Mouse (Mus musculus): ENCODE measurements around the gene Mlec. TPM values are rescaled to one million over a fixed set of nuclear protein-coding genes. Genes with fewer than 3 reads are reported as not detected.

The Mlec gene
- polyA plus RNA-seq (2015; fragmentation: Nextera tagmentation; extraction: Ambion mirVana), result 50.7 and 55.8 TPM in 2 replicates

- Histone ChIP-seq H3K9ac (ENCODE audit: low read length) (peak within 1 kb of the TSS; percentile 98), H3K4me3 (ENCODE audit: low read length) (peak within 1 kb of the TSS; percentile 84), H3K36me3 (ENCODE audit: control insufficient read depth, insufficient read depth) (no peaks in the 10 kb centered on the region), H3K9me3 (replicated peaks; ENCODE audit: control insufficient read depth, low read length) (no peaks in the 10 kb centered on the region), H3K27ac (ENCODE audit: low read length) (peak within 1 kb of the TSS; percentile 96), H3K4me1 (ENCODE audit: control insufficient read depth, insufficient read depth, low read length) (peaks cover 43% of the 10 kb centered on the region), H3K4me2 (ENCODE audit: low read depth, low read length) (peak within 1 kb of the TSS; percentile 81), H3K27me3 (ENCODE audit: control insufficient read depth, insufficient read depth, low read length) (no peaks in the 10 kb centered on the region)
- peak; percentile 98 for ATAC-seq (replicated peaks; ENCODE audit: extremely low read depth, insufficient read depth, low FRiP score)
- under 1% methylated on average over 75 of the region's 78 CpGs for WGBS
Measured at GRCm38 (mm10) chr5:115158040-115158983, at the start of gene Mlec. Gene Mlec, minus strand, starts transcription at chr5:115158179.

- no peak for ATAC-seq (replicated peaks; ENCODE audit: extremely low read depth, insufficient read depth, low FRiP score)
- H3K36me3 ChIP-seq (ENCODE audit: control insufficient read depth, insufficient read depth), result no peaks in the 10 kb centered on the region
- no peak overlapping the region for H3K4me2 ChIP-seq (ENCODE audit: low read depth, low read length)
- H3K4me3 ChIP-seq (ENCODE audit: low read length), result no peak overlapping the region
- no peaks in the 10 kb centered on the region for H3K9me3 ChIP-seq (replicated peaks; ENCODE audit: control insufficient read depth, low read length)
- no peak overlapping the region for H3K9ac ChIP-seq (ENCODE audit: low read length)
- peaks cover 11% of the 10 kb centered on the region; the same call in 1 of the 2 replicates for H3K4me1 ChIP-seq (ENCODE audit: control insufficient read depth, insufficient read depth, low read length)
- H3K27ac ChIP-seq (ENCODE audit: low read length), result no peak overlapping the region
- H3K27me3 ChIP-seq (ENCODE audit: control insufficient read depth, insufficient read depth, low read length), result peaks cover 14% of the 10 kb centered on the region; the same call in 1 of the 2 replicates
- 55% methylated on average over 5 of the region's 5 CpGs for WGBS
Measured at GRCm38 (mm10) chr5:115207244-115207643, 49.3 kb upstream of the Mlec start.

- peak overlapping the region; percentile 64 for H3K4me2 ChIP-seq (ENCODE audit: low read depth, low read length)
- H3K4me1 ChIP-seq (ENCODE audit: control insufficient read depth, insufficient read depth, low read length), result peaks cover 11% of the 10 kb centered on the region; the same call in 1 of the 2 replicates
- WGBS, result 4% methylated on average over 31 of the region's 31 CpGs
- peak overlapping the region; percentile 35 for H3K9ac ChIP-seq (ENCODE audit: low read length)
- no peak; the same call in 1 of the 2 replicates for ATAC-seq (replicated peaks; ENCODE audit: extremely low read depth, insufficient read depth, low FRiP score)
- H3K27ac ChIP-seq (ENCODE audit: low read length), result no peak overlapping the region
- H3K27me3 ChIP-seq (ENCODE audit: control insufficient read depth, insufficient read depth, low read length), result peaks cover 14% of the 10 kb centered on the region; the same call in 1 of the 2 replicates
- H3K9me3 ChIP-seq (replicated peaks; ENCODE audit: control insufficient read depth, low read length), result no peaks in the 10 kb centered on the region
- no peaks in the 10 kb centered on the region for H3K36me3 ChIP-seq (ENCODE audit: control insufficient read depth, insufficient read depth)
- peak overlapping the region; percentile 41 for H3K4me3 ChIP-seq (ENCODE audit: low read length)
Measured at GRCm38 (mm10) chr5:115204562-115205311, 46.8 kb upstream of the Mlec start.

GRCm38 (mm10) chr5:115203735-115204561 lies 46.0 kb upstream of the Mlec start:
- no peak for ATAC-seq (replicated peaks; ENCODE audit: extremely low read depth, insufficient read depth, low FRiP score)

GRCm38 (mm10) chr5:115194626-115195221 lies 36.7 kb upstream of the Mlec start:
- Histone ChIP-seq H3K36me3 (ENCODE audit: control insufficient read depth, insufficient read depth) (no peaks in the 10 kb centered on the region), H3K4me1 (ENCODE audit: control insufficient read depth, insufficient read depth, low read length) (peaks cover 16% of the 10 kb centered on the region), H3K9ac (ENCODE audit: low read length) (peak overlapping the region; percentile 45; the same call in 1 of the 2 replicates), H3K4me3 (ENCODE audit: low read length) (peak overlapping the region; percentile 57), H3K27me3 (ENCODE audit: control insufficient read depth, insufficient read depth, low read length) (peaks cover 53% of the 10 kb centered on the region), H3K4me2 (ENCODE audit: low read depth, low read length) (peak overlapping the region; percentile 92), H3K9me3 (replicated peaks; ENCODE audit: control insufficient read depth, low read length) (no peaks in the 10 kb centered on the region), H3K27ac (ENCODE audit: low read length) (no peak overlapping the region)
- ATAC-seq (replicated peaks; ENCODE audit: extremely low read depth, insufficient read depth, low FRiP score), result no peak
- 6% methylated on average over 12 of the region's 12 CpGs for WGBS

More at GRCm38 (mm10) chr5:115203735-115204561, 46.0 kb upstream of the Mlec start:
- Histone ChIP-seq H3K27me3 (ENCODE audit: control insufficient read depth, insufficient read depth, low read length) (peaks cover 14% of the 10 kb centered on the region; the same call in 1 of the 2 replicates), H3K4me2 (ENCODE audit: low read depth, low read length) (peak overlapping the region; percentile 64), H3K4me3 (ENCODE audit: low read length) (peak overlapping the region; percentile 41), H3K4me1 (ENCODE audit: control insufficient read depth, insufficient read depth, low read length) (peaks cover 11% of the 10 kb centered on the region; the same call in 1 of the 2 replicates), H3K9ac (ENCODE audit: low read length) (peak overlapping the region; percentile 35), H3K9me3 (replicated peaks; ENCODE audit: control insufficient read depth, low read length) (no peaks in the 10 kb centered on the region), H3K36me3 (ENCODE audit: control insufficient read depth, insufficient read depth) (no peaks in the 10 kb centered on the region), H3K27ac (ENCODE audit: low read length) (no peak overlapping the region; the same call in 1 of the 2 replicates)
- WGBS, result 18% methylated on average over 23 of the region's 23 CpGs

- Histone ChIP-seq H3K36me3 (ENCODE audit: control insufficient read depth, insufficient read depth) (no peaks in the 10 kb centered on the region), H3K9me3 (replicated peaks; ENCODE audit: control insufficient read depth, low read length) (no peaks in the 10 kb centered on the region), H3K27me3 (ENCODE audit: control insufficient read depth, insufficient read depth, low read length) (peaks cover 55% of the 10 kb centered on the region), H3K9ac (ENCODE audit: low read length) (peak within 1 kb of the TSS; percentile 45), H3K4me1 (ENCODE audit: control insufficient read depth, insufficient read depth, low read length) (peaks cover 16% of the 10 kb centered on the region), H3K4me3 (ENCODE audit: low read length) (peak within 1 kb of the TSS; percentile 57), H3K27ac (ENCODE audit: low read length) (no peak within 1 kb of the TSS), H3K4me2 (ENCODE audit: low read depth, low read length) (peak within 1 kb of the TSS; percentile 92)
- under 1% methylated on average over 107 of the region's 116 CpGs for WGBS
- ATAC-seq (replicated peaks; ENCODE audit: extremely low read depth, insufficient read depth, low FRiP score), result peak; percentile 54
Measured at GRCm38 (mm10) chr5:115193669-115194625, 36.0 kb upstream of the Mlec start, which contains the start of gene Cabp1. Gene Cabp1, minus strand, starts transcription at chr5:115194381.

GRCm38 (mm10) chr5:115193226-115193625 lies 35.2 kb upstream of the Mlec start:
- Histone ChIP-seq H3K4me2 (ENCODE audit: low read depth, low read length) (peak overlapping the region; percentile 92), H3K4me3 (ENCODE audit: low read length) (peak overlapping the region; percentile 57), H3K36me3 (ENCODE audit: control insufficient read depth, insufficient read depth) (no peaks in the 10 kb centered on the region), H3K9me3 (replicated peaks; ENCODE audit: control insufficient read depth, low read length) (no peaks in the 10 kb centered on the region), H3K27me3 (ENCODE audit: control insufficient read depth, insufficient read depth, low read length) (peaks cover 55% of the 10 kb centered on the region), H3K9ac (ENCODE audit: low read length) (peak overlapping the region; percentile 4; the same call in 1 of the 2 replicates), H3K27ac (ENCODE audit: low read length) (no peak overlapping the region), H3K4me1 (ENCODE audit: control insufficient read depth, insufficient read depth, low read length) (peaks cover 16% of the 10 kb centered on the region)
- under 1% methylated on average over 34 of the region's 34 CpGs for WGBS
- peak; percentile 63; the same call in 1 of the 2 replicates for ATAC-seq (replicated peaks; ENCODE audit: extremely low read depth, insufficient read depth, low FRiP score)
